ENCODE assay signal across 8 mouse cellular contexts in genomic region chr13:23575271-23575851, GRCm38 (mm10). TPM values are rescaled to one million over a fixed set of nuclear protein-coding genes. Genes with fewer than 3 reads are reported as not detected.
DNase-seq lines count a peak whose midpoint lies in the region; ATAC-seq lines count a peak whose summit lies in the region.

Gene Hist1h3d (plus strand): TSS chr13:23575763.

- H3K9ac ChIP-seq in kidney, embryonic 16.5 days (replicated peaks; ENCODE audit: low read length), result peak within 1 kb of the TSS; percentile 79
- H3K9ac ChIP-seq in liver, embryonic 15.5 days, result peak within 1 kb of the TSS; percentile 77
- H3K9ac ChIP-seq in neural tube, embryonic 12.5 days, result peak within 1 kb of the TSS; percentile 65

- H3K36me3 ChIP-seq in kidney, embryonic 16.5 days (ENCODE audit: insufficient read depth, low read length), result no peaks in the 10 kb centered on the region
- H3K36me3 ChIP-seq in liver, embryonic 15.5 days (replicated peaks), result no peaks in the 10 kb centered on the region
- no peaks in the 10 kb centered on the region for H3K36me3 ChIP-seq in neural tube, embryonic 12.5 days

- peak within 1 kb of the TSS; percentile 89 for H3K27ac ChIP-seq in kidney, embryonic 16.5 days (ENCODE audit: low read length)
- H3K27ac ChIP-seq in liver, embryonic 15.5 days (replicated peaks), result peak within 1 kb of the TSS; percentile 96
- peak within 1 kb of the TSS; percentile 51; the same call in 1 of the 2 replicates for H3K27ac ChIP-seq in neural tube, embryonic 12.5 days

- peak within 1 kb of the TSS; percentile 61 for H3K4me2 ChIP-seq in kidney, embryonic 16.5 days (replicated peaks; ENCODE audit: low read depth, low read length)
- H3K4me2 ChIP-seq in liver, embryonic 15.5 days, result peak within 1 kb of the TSS; percentile 77
- peak within 1 kb of the TSS; percentile 62 for H3K4me2 ChIP-seq in neural tube, embryonic 12.5 days (replicated peaks)

- WGBS in kidney, embryonic 16.5 days, result under 1% methylated on average over 17 of the region's 18 CpGs
- under 1% methylated on average over 18 of the region's 18 CpGs for WGBS in liver, embryonic 15.5 days (ENCODE audit: insufficient replicate concordance)
- WGBS in neural tube, embryonic 12.5 days, result under 1% methylated on average over 18 of the region's 18 CpGs

- H3K27me3 ChIP-seq in kidney, embryonic 16.5 days (ENCODE audit: insufficient read depth, low read length), result no peaks in the 10 kb centered on the region
- H3K27me3 ChIP-seq in liver, embryonic 15.5 days, result no peaks in the 10 kb centered on the region
- H3K27me3 ChIP-seq in neural tube, embryonic 12.5 days (replicated peaks), result no peaks in the 10 kb centered on the region

- H3K4me1 ChIP-seq in kidney, embryonic 16.5 days (ENCODE audit: insufficient read depth, low read length), result peaks cover 15% of the 10 kb centered on the region
- H3K4me1 ChIP-seq in liver, embryonic 15.5 days (replicated peaks), result peaks cover 37% of the 10 kb centered on the region
- peaks cover 24% of the 10 kb centered on the region for H3K4me1 ChIP-seq in neural tube, embryonic 12.5 days

- ATAC-seq in granulocyte monocyte progenitor cell, adult 5-6 weeks (replicated peaks; ENCODE audit: poor library complexity, severe bottlenecking), result peak; percentile 43
- peak; percentile 69 for ATAC-seq in kidney, embryonic 16.5 days (ENCODE audit: low FRiP score, low TSS enrichment)
- ATAC-seq in liver, embryonic 15.5 days (ENCODE audit: insufficient read depth), result peak; percentile 17
- peak; percentile 51 for ATAC-seq in neural tube, embryonic 12.5 days (ENCODE audit: low FRiP score, low read depth)

- peak within 1 kb of the TSS; percentile 54 for H3K4me3 ChIP-seq in kidney, embryonic 16.5 days (ENCODE audit: low read length)
- peak within 1 kb of the TSS; percentile 64 for H3K4me3 ChIP-seq in liver, embryonic 15.5 days (replicated peaks)
- peak within 1 kb of the TSS; percentile 41 for H3K4me3 ChIP-seq in neural tube, embryonic 12.5 days

- DNase-seq in kidney, adult 9 months, result peak; percentile 32
- DNase-seq in kidney, postnatal 25 days, result no peak
- DNase-seq in c-Kit-negative CD71-positive TER-119-positive erythroid progenitor cells, embryonic 14.5 days (ENCODE audit: low read depth, low spot score), result peak; percentile 88
- DNase-seq in MN1 (ENCODE audit: low spot score), result no peak

- no peaks in the 10 kb centered on the region for H3K9me3 ChIP-seq in kidney, embryonic 16.5 days (ENCODE audit: low read length)
- no peaks in the 10 kb centered on the region for H3K9me3 ChIP-seq in liver, embryonic 15.5 days (replicated peaks)
- no peaks in the 10 kb centered on the region for H3K9me3 ChIP-seq in neural tube, embryonic 12.5 days

RNA-seq across cellular contexts. Expression of gene Hist1h3d, which starts in this region (rescaled TPM):
- 52.8 and 62.0 TPM in 2 replicates for total RNA-seq in granulocyte monocyte progenitor cell, adult 5-6 weeks (2014; fragmentation: Nextera tagmentation)
- 83.5 and 136 TPM in 2 replicates for total RNA-seq in granulocyte monocyte progenitor cell, adult 5-6 weeks (2017)
- 6.1 and 6.6 TPM in 2 replicates for polyA plus RNA-seq in kidney, embryonic 16.5 days (2015; fragmentation: Nextera tagmentation; extraction: Ambion mirVana)
- polyA plus RNA-seq in liver, embryonic 15.5 days (2015; fragmentation: Nextera tagmentation; extraction: Ambion mirVana), result 6.0 and 7.4 TPM in 2 replicates
- 3.8 and 4.9 TPM in 2 replicates for polyA plus RNA-seq in neural tube, embryonic 12.5 days (2016; fragmentation: Nextera tagmentation; extraction: Ambion mirVana)

Comparison
In these comparisons a context has a peak if more than half of its experiments do, and no peak if none do; other contexts are left out.
1. DNase-seq: peak in kidney, adult 9 months (single experiment) and c-Kit-negative CD71-positive TER-119-positive erythroid progenitor cells, embryonic 14.5 days (single experiment); none in kidney, postnatal 25 days (0 of 2) and MN1 (single experiment).
2. ATAC-seq: peak in every context shown above with its lines; median percentile 69 in kidney, embryonic 16.5 days; 51 in neural tube, embryonic 12.5 days; 43 in granulocyte monocyte progenitor cell, adult 5-6 weeks; 17 in liver, embryonic 15.5 days.
3. Peak in every context shown above with its lines, with median percentiles within 50 percentile points of each other: H3K27ac ChIP-seq, H3K4me2 ChIP-seq, H3K4me3 ChIP-seq and H3K9ac ChIP-seq.